Mouse (Mus musculus): Measurements from ENCODE around the gene Tph2. TPM values are rescaled to one million over a fixed set of nuclear protein-coding genes. Genes with fewer than 3 reads are reported as not detected.

Tph2 gene
- polyA plus RNA-seq, 1 experiment from 2014 or later = 0.07 TPM

DNA sequence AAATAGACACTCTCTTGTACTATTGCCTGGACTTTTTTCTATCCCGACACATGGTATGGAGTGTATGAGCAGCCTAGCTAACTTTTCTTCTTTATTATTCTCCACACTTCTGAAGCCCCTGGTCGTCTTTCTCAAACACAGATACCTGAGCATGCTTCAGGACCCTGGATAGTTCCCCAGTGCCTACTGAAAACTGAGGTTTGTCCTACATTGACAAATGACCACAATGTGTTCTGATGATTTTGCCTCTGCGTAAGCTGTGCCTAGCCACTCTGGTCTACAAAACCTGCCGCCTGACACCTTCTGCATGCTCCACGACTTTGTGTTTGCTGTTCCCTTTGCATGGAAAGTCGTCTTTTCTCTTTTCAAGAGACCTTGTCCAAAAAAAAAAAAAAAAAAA, 41.2 kb downstream of the Tph2 start:
- no peak for DNase-seq (ENCODE audit: low spot score)

- no peak for DNase-seq (ENCODE audit: low spot score)
These were observed 47.8 kb downstream of the Tph2 start for GRCm38 (mm10) chr10:115137016-115137415.

DNA sequence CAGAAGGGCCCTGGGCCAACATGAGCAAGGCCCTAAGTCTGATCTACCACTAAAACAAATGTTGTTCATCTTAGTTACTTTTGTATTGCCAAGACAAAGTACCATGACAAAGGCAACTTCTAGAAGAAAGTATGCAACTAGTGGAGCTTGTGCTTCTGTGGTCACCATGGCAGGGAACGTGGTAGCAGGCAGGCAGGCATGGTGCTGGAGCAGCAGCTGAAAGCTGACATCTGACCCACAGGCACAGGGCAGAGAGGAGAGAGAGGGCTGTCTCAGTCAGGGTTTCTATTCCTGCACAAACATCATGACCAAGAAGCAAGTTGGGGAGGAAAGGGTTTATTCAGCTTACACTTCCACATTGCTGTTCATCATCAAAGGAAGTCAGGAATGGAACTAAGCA, 56.9 kb downstream of the Tph2 start:
- DNase-seq (ENCODE audit: low spot score) = no peak

GRCm38 (mm10) chr10:115125550-115125949, 59.3 kb downstream of the Tph2 start:
- no peak for DNase-seq (ENCODE audit: low spot score)

DNA sequence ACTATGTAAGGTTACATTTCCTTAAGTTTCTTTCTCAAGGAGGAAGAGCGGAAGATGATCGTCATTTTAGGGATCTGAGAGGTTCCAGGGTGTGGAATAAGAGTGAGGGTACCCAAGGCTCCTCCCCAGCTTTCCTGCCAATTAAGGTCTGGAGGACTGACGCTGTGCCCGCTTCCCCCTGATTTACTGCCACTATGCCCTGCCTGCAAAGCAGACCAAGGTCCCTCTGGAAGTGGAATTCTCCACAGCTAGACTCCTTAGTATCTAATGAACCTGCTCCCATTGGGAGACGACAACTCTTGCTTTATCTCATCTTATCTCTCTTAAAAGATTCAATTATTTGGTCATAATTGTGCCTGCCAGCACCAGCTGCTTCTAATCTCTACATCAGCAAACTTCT, 59.8 kb downstream of the Tph2 start:
- DNase-seq (ENCODE audit: low spot score) = no peak

GRCm38 (mm10) chr10:115107666-115108540, 76.9 kb downstream of the Tph2 start:
- no peak for DNase-seq (ENCODE audit: low spot score)

GRCm38 (mm10) chr10:115104175-115104574, 80.6 kb downstream of the Tph2 start:
- DNase-seq (ENCODE audit: low spot score) = no peak

GRCm38 (mm10) chr10:115099890-115100580, 84.8 kb downstream of the Tph2 start:
- no peak for DNase-seq (ENCODE audit: low spot score)

DNA sequence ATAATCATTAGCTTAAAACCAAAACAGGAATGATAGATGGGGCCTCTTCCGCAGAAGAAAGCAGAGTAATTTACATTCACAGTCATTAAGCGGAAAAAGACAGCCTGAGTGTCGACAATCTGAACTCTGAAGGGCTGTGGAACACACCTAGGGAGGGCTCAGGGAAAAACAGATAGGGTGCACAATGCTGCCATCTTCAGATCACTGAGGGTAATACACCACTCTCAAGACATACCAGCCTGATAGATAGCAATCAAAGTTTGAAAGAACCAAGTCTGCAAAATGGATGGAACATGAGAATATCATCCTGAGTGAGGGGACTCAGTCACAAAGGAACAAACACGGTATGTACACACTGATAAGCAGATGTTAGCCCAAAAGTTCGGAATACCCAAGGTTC, 87.7 kb downstream of the Tph2 start:
- peak; percentile 27 for DNase-seq (ENCODE audit: low spot score)

- no peak for DNase-seq (ENCODE audit: low spot score)
These were observed 88.6 kb downstream of the Tph2 start for GRCm38 (mm10) chr10:115096191-115096590.

- DNase-seq (ENCODE audit: low spot score) = no peak
These were observed 106.6 kb downstream of the Tph2 start for GRCm38 (mm10) chr10:115078232-115078631.

GRCm38 (mm10) chr10:115069123-115069911, 115.5 kb downstream of the Tph2 start:
- DNase-seq (ENCODE audit: low spot score) = no peak

DNA sequence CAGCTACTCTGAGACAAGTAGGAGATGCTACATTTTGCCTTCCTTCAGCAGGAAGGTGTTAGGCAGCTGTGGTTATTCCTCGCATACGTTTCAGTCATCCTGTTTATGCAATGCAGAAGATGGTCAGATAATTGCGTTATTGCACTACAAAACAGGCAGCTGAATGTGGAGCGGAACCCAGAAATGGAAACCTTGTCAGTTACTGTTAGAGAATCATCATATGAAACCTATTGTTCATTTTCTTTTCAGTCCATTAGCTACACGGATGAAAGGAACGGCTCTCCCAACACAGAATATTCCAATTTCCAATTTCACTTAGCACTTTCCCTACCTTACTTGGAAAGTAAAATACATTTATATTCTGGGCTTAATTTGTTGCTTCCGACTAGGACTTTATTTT, 120.9 kb downstream of the Tph2 start:
- DNase-seq (ENCODE audit: low spot score) = no peak

DNA sequence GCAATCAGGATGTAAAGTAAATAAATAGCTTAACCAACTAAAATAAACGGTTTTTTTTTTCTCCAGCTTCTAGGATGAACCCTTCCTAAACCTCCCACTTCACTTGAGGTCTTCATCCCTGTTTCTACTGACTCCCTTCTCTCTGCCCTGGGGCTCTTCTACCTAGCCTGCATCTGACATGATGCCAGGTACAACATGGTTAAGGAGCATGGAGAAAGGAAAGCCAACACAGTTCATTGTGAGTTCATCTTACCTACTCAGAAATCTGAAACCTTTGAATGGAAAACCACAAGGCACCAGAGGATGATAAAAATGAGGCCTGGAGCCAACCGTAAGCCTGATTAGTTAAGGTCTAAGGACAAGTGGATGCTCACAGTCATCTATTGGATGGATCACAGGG, 123.3 kb downstream of the Tph2 start:
- DNase-seq (ENCODE audit: low spot score) = no peak

- peak; percentile 8 for DNase-seq (ENCODE audit: low spot score)
These were observed 124.1 kb downstream of the Tph2 start for GRCm38 (mm10) chr10:115060759-115061158.

- DNase-seq (ENCODE audit: low spot score) = no peak
These were observed 133.2 kb downstream of the Tph2 start for GRCm38 (mm10) chr10:115051602-115052001.

DNA sequence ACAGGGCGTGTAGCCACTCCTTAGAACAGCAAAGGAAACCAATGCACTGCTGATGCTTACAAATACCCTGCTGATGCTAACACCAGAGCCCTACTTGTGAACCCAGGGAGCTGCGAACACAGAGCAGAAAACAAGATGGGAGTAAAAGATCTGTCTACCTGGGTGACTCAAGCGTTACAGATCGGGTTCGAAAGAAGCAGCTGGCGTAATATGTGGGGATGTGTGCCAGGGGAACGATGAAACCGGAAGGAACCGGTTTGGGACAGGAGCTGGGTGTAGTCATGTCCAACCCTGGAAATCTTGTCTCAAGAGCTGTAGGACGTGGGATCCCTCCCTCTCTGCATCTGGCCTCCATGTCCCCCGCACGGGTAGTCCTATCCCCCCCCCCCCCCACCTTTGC, 134.1 kb downstream of the Tph2 start:
- DNase-seq (ENCODE audit: low spot score) = no peak

DNA sequence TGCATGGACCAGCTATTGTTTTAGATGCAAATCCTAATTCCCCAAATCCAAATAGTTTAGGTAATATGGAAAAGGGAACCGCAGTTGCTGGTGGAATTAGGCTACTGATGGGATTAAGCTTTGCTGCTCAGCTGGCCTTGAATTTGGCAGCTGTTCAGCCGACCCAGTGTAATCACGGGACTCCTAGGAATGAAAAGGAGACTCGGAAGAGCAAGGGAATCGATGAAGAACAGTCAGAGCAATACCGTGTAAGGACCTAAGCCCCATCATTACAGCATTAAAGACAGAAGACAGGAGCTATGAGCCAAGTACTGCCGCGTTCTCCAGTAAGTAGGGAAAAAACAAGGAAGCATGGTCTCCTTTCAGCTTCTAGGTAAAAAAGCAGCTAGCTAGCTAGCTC, 134.6 kb downstream of the Tph2 start:
- DNase-seq (ENCODE audit: low spot score) = no peak

DNA sequence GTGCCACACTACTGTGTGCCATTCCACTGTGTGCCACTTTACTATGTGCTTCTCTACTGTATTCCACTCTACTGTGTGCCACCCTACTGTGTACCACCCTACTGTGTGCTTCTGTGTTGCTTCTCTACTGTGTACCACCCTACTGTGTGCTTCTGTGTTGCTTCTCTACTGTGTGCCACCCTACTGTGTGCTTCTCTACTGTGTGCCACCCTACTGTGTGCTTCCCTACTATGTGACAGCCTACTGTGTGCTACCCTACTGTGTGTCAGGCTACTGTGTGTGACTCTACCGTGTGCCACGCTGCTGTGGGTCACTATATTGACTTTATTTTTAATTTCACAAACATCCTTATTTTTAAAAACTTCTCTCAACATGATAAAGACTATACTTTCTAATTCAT, 136.3 kb downstream of the Tph2 start:
- DNase-seq (ENCODE audit: low spot score) = no peak

DNA sequence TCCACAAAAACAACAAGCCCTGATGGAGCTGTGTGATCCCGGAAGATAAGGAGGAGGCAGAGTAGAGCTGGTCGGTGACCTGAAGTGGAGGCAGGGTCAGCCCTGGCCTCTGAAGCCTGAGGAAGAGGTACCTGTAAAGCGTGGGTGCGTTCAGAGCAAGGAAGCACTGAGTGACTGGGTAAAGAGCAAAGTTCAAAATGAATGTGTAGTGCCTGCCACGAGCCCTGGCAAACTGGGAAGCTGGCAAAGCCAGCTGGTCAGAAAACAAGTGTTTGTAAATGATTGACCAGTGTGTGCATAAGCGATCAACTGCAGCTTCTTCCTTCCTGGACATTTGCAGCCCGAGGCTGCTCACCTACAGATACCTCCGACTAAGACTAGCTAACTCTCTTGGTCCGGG, 149.1 kb downstream of the Tph2 start:
- DNase-seq (ENCODE audit: low spot score) = no peak
